Mouse (Mus musculus) cortical plate, adult 2 months (tissue): ENCODE measurements around the gene Krt20.
A peak's percentile ranks its signal among the peaks of the same experiment; 100 is the strongest.

ENCODE experiments used
- CTCF ChIP-seq: fragments of 200-500 bp; IDR thresholded peaks from 2 replicates; pipeline ENCODE4 v1.5.1; 2011; ENCODE audit warnings: mild to moderate bottlenecking, control low read depth, low read length; ENCODE audit not compliant: insufficient read depth; ENCODE audit errors: extremely low read depth
- POLR2A ChIP-seq: fragments of 200-500 bp; IDR thresholded peaks from 2 replicates; pipeline ENCODE4 v1.6.1; 2011; ENCODE audit warnings: mild to moderate bottlenecking, low read length, control low read depth; ENCODE audit not compliant: insufficient read depth; ENCODE audit errors: extremely low read depth

GRCm38 (mm10) chr11:99464836-99465235 lies 26.9 kb upstream of the Krt20 start:
- peak; percentile 80 for TF ChIP-seq CTCF
- TF ChIP-seq POLR2A = no peak
